Mouse (Mus musculus): Measurements from ENCODE around the gene Deup1.

- TF ChIP-seq CTCF (IDR thresholded peaks at IDR 0.05; ENCODE audit: extremely low read depth, insufficient read depth, low read length), result no peak
- TF ChIP-seq POLR2A (IDR thresholded peaks at IDR 0.05; ENCODE audit: extremely low read depth, insufficient read depth, low read length), result no peak
Observed at GRCm38 (mm10) chr9:15553322-15553721, 74.4 kb downstream of the Deup1 start.

Data from cortical plate, adult 2 months (tissue).